28 mouse cellular contexts compared by ENCODE assay signal in genomic region chr7:137851061-137851460, GRCm38 (mm10).
DNase-seq lines count a peak whose midpoint lies in the region; ATAC-seq lines count a peak whose summit lies in the region.
"Had no signal": no experiment of that assay in that cellular context is flagged by ENCODE, and none has a peak within 500 bp of the region (broad histone marks: within the 10 kb centered on the region; RNA-seq: fewer than 3 reads in every experiment).

No protein-coding gene starts in this region.

- no peaks in the 10 kb centered on the region for H3K36me3 ChIP-seq in embryonic facial prominence, embryonic 11.5 days (replicated peaks; ENCODE audit: control insufficient read depth, insufficient read depth, low read depth, low read length)
- H3K36me3 ChIP-seq in limb, embryonic 11.5 days (ENCODE audit: control insufficient read depth, insufficient read depth, low read length): no peaks in the 10 kb centered on the region
- no peaks in the 10 kb centered on the region for H3K36me3 ChIP-seq in forebrain, embryonic 16.5 days (ENCODE audit: control insufficient read depth, insufficient read depth)
- H3K36me3 ChIP-seq: embryonic facial prominence, embryonic 13.5 days; forebrain, embryonic 12.5 days; hindbrain, embryonic 13.5 days; limb, embryonic 15.5 days; lung, embryonic 15.5 days had no signal

- no peaks in the 10 kb centered on the region for H3K4me1 ChIP-seq in embryonic facial prominence, embryonic 11.5 days (ENCODE audit: control insufficient read depth, insufficient read depth, low read length)
- H3K4me1 ChIP-seq in limb, embryonic 11.5 days (ENCODE audit: control insufficient read depth, insufficient read depth, low read length): no peaks in the 10 kb centered on the region
- no peaks in the 10 kb centered on the region for H3K4me1 ChIP-seq in forebrain, embryonic 16.5 days (replicated peaks; ENCODE audit: control insufficient read depth, insufficient read depth, low read length)
- H3K4me1 ChIP-seq: limb, embryonic 15.5 days; lung, embryonic 15.5 days had no signal

- H3K4me2 ChIP-seq in embryonic facial prominence, embryonic 11.5 days (ENCODE audit: low read depth, low read length): no peak overlapping the region
- no peak overlapping the region for H3K4me2 ChIP-seq in limb, embryonic 11.5 days (ENCODE audit: low read depth, severe bottlenecking)
- H3K4me2 ChIP-seq in forebrain, embryonic 16.5 days (ENCODE audit: low read length): no peak overlapping the region
- H3K4me2 ChIP-seq: embryonic facial prominence, embryonic 13.5 days; forebrain, embryonic 12.5 days; heart, embryonic 11.5 days; hindbrain, embryonic 13.5 days; limb, embryonic 15.5 days; lung, embryonic 15.5 days; midbrain, embryonic 11.5 days had no signal

- H3K9me3 ChIP-seq in embryonic facial prominence, embryonic 11.5 days (replicated peaks; ENCODE audit: control insufficient read depth, low read length): no peaks in the 10 kb centered on the region
- no peaks in the 10 kb centered on the region for H3K9me3 ChIP-seq in limb, embryonic 11.5 days (ENCODE audit: control insufficient read depth, low read length)
- H3K9me3 ChIP-seq in forebrain, embryonic 16.5 days (ENCODE audit: control insufficient read depth, low read length): no peaks in the 10 kb centered on the region
- H3K9me3 ChIP-seq: embryonic facial prominence, embryonic 13.5 days; forebrain, embryonic 12.5 days; hindbrain, embryonic 13.5 days; limb, embryonic 15.5 days; lung, embryonic 15.5 days had no signal

- peak; percentile 63 for DNase-seq in MN1 (ENCODE audit: low spot score)
- peak; percentile 28 for DNase-seq in embryo, embryonic 10 days (ENCODE audit: low spot score)
- DNase-seq in embryonic facial prominence, embryonic 11.5 days (ENCODE audit: low spot score): peak; percentile 43
- DNase-seq in limb, embryonic 11.5 days (ENCODE audit: low spot score): peak; percentile 36
- DNase-seq in layer of hippocampus, postnatal 36 days: no peak
- no peak for DNase-seq in adrenal gland, postnatal 4 days (ENCODE audit: low spot score in 2 of 2)
- DNase-seq: adrenal gland, adult 2 months; cerebellum, adult 11 months; cerebellum, adult 9-10 months; cerebellum, postnatal 36 days; gastrocnemius, postnatal 25 days; heart, adult 18-20 months; heart, postnatal 4 days; kidney, adult 9 months; kidney, postnatal 10 days; thymus, adult 2 months had no signal

- no peak overlapping the region for H3K9ac ChIP-seq in embryonic facial prominence, embryonic 11.5 days (replicated peaks; ENCODE audit: low read length)
- H3K9ac ChIP-seq in limb, embryonic 11.5 days (ENCODE audit: low read length): no peak overlapping the region
- no peak overlapping the region for H3K9ac ChIP-seq in forebrain, embryonic 16.5 days (replicated peaks; ENCODE audit: low read depth, low read length)
- H3K9ac ChIP-seq: embryonic facial prominence, embryonic 13.5 days; forebrain, embryonic 12.5 days; hindbrain, embryonic 13.5 days; limb, embryonic 15.5 days; liver, embryonic 14.5 days; lung, embryonic 15.5 days had no signal

- 18% methylated on average over 4 of the region's 4 CpGs for WGBS in embryonic facial prominence, embryonic 11.5 days
- 11% methylated on average over 4 of the region's 4 CpGs for WGBS in limb, embryonic 11.5 days
- WGBS in forebrain, embryonic 16.5 days: 8% methylated on average over 4 of the region's 4 CpGs

- H3K4me3 ChIP-seq in embryonic facial prominence, embryonic 11.5 days (ENCODE audit: low read depth, low read length): no peak overlapping the region
- no peak overlapping the region for H3K4me3 ChIP-seq in limb, embryonic 11.5 days (ENCODE audit: low read depth, low read length)
- no peak overlapping the region for H3K4me3 ChIP-seq in forebrain, embryonic 16.5 days (replicated peaks; ENCODE audit: low read length)
- H3K4me3 ChIP-seq: embryonic facial prominence, embryonic 13.5 days; erythroblast, embryonic 14.5 days; forebrain, embryonic 12.5 days; hindbrain, embryonic 13.5 days; limb, embryonic 15.5 days; lung, embryonic 15.5 days had no signal

- no peaks in the 10 kb centered on the region for H3K27me3 ChIP-seq in embryonic facial prominence, embryonic 11.5 days (ENCODE audit: control insufficient read depth, insufficient read depth, low read length)
- no peaks in the 10 kb centered on the region for H3K27me3 ChIP-seq in limb, embryonic 11.5 days (ENCODE audit: control insufficient read depth, insufficient read depth, low read length)
- H3K27me3 ChIP-seq in forebrain, embryonic 16.5 days (replicated peaks; ENCODE audit: control insufficient read depth, insufficient read depth, low read length): no peaks in the 10 kb centered on the region
- H3K27me3 ChIP-seq: embryonic facial prominence, embryonic 13.5 days; forebrain, embryonic 12.5 days; hindbrain, embryonic 13.5 days; lung, embryonic 15.5 days had no signal

- no peak overlapping the region for H3K27ac ChIP-seq in embryonic facial prominence, embryonic 11.5 days (replicated peaks; ENCODE audit: low read depth, low read length)
- H3K27ac ChIP-seq in limb, embryonic 11.5 days (replicated peaks; ENCODE audit: low read depth, low read length): no peak overlapping the region
- no peak overlapping the region for H3K27ac ChIP-seq in forebrain, embryonic 16.5 days (ENCODE audit: low read length)
- H3K27ac ChIP-seq: embryonic facial prominence, embryonic 13.5 days; forebrain, embryonic 12.5 days; hindbrain, embryonic 13.5 days; limb, embryonic 15.5 days; liver, embryonic 14.5 days; lung, embryonic 15.5 days had no signal

- ATAC-seq in embryonic facial prominence, embryonic 11.5 days (replicated peaks; ENCODE audit: insufficient number of reproducible peaks, low FRiP score, low TSS enrichment, low read depth): no peak
- ATAC-seq in limb, embryonic 11.5 days (ENCODE audit: insufficient number of reproducible peaks, low FRiP score, low TSS enrichment, low read depth): no peak
- no peak for ATAC-seq in forebrain, embryonic 16.5 days
- ATAC-seq: intestine, postnatal 0 days; midbrain, embryonic 16.5 days had no signal

Comparison
In these comparisons a context has a peak if more than half of its experiments do, and no peak if none do; other contexts are left out.
1. DNase-seq: peak in MN1 (single experiment), embryo, embryonic 10 days (single experiment), embryonic facial prominence, embryonic 11.5 days (single experiment) and limb, embryonic 11.5 days (single experiment); none in layer of hippocampus, postnatal 36 days (0 of 2) and adrenal gland, postnatal 4 days (0 of 2).